Mouse (Mus musculus): ENCODE data around the gene Dck. TPM values are rescaled to one million over a fixed set of nuclear protein-coding genes. Genes with fewer than 3 reads are reported as not detected.
A peak's percentile ranks its signal among the peaks of the same experiment; 100 is the strongest.

Dck gene
- polyA plus RNA-seq, 1 experiment from 2014 or later = 41.4 TPM

DNA sequence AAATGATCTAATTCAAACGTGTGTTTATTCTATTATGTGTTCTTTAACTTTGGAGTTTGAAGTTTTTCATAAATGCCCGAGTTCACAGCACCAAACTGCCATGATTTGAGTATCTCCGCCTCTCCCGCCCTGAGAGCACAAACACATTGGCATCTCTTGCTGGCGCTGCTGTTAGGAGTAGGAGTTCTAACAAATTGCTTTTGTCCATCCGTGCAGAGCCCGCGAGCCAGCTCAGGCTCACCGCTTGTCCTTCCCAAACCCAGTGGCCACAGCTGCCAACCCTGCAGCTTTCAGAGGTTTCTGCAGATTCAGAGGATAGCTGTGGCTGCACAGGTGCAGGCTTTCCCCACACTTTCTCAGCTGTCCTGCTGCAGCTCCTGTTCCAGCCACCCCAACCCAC, 42.5 kb downstream of the Dck start:
- no peak for ATAC-seq (ENCODE audit: low FRiP score, low TSS enrichment)
- Histone ChIP-seq H3K27ac (ENCODE audit: low read length) (no peak overlapping the region), H3K4me3 (ENCODE audit: low read length) (no peak overlapping the region), H3K27me3 (ENCODE audit: insufficient read depth, low read length) (no peaks in the 10 kb centered on the region), H3K4me1 (ENCODE audit: insufficient read depth, low read length) (no peaks in the 10 kb centered on the region), H3K9me3 (ENCODE audit: low read length) (no peaks in the 10 kb centered on the region), H3K36me3 (ENCODE audit: insufficient read depth, low read length) (no peaks in the 10 kb centered on the region), H3K9ac (replicated peaks; ENCODE audit: low read length) (no peak overlapping the region), H3K4me2 (replicated peaks; ENCODE audit: low read depth, low read length) (no peak overlapping the region)
- 41% methylated on average over 9 of the region's 9 CpGs for WGBS

DNA sequence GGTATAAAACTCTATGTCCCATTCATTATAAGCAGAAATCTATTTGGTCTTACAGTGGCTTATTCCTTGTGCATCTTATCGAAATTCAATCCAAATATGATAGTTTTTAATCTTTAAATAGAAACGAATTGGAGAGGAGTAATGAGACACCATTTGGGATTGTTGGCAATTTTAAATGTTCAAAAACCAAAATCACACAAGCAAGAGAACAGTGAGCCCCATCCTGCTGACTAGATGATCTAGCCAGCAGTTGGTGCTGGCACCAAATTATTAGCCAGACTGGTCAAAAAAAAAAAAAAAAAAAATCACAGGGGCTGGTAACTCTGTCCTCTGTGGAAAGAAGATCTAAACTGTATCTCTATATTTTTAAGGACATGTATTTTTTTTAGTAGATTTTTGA, 48.4 kb downstream of the Dck start:
- H3K27me3 ChIP-seq (ENCODE audit: insufficient read depth, low read length) = no peaks in the 10 kb centered on the region
- H3K27ac ChIP-seq (ENCODE audit: low read length) = no peak overlapping the region
- WGBS = 88% methylated on average over 2 of the region's 2 CpGs
- no peak overlapping the region for H3K4me3 ChIP-seq (ENCODE audit: low read length)
- H3K4me2 ChIP-seq (replicated peaks; ENCODE audit: low read depth, low read length) = no peak overlapping the region
- H3K36me3 ChIP-seq (ENCODE audit: insufficient read depth, low read length) = no peaks in the 10 kb centered on the region
- no peaks in the 10 kb centered on the region for H3K9me3 ChIP-seq (ENCODE audit: low read length)
- no peaks in the 10 kb centered on the region for H3K4me1 ChIP-seq (ENCODE audit: insufficient read depth, low read length)
- H3K9ac ChIP-seq (replicated peaks; ENCODE audit: low read length) = no peak overlapping the region
- no peak for ATAC-seq (ENCODE audit: low FRiP score, low TSS enrichment)

- ATAC-seq (ENCODE audit: low FRiP score, low TSS enrichment) = no peak
- Histone ChIP-seq H3K27ac (ENCODE audit: low read length) (no peak overlapping the region), H3K4me3 (ENCODE audit: low read length) (no peak overlapping the region), H3K4me2 (replicated peaks; ENCODE audit: low read depth, low read length) (no peak overlapping the region), H3K9me3 (ENCODE audit: low read length) (no peaks in the 10 kb centered on the region), H3K4me1 (ENCODE audit: insufficient read depth, low read length) (no peaks in the 10 kb centered on the region), H3K36me3 (ENCODE audit: insufficient read depth, low read length) (no peaks in the 10 kb centered on the region), H3K27me3 (ENCODE audit: insufficient read depth, low read length) (no peaks in the 10 kb centered on the region), H3K9ac (replicated peaks; ENCODE audit: low read length) (no peak overlapping the region)
- 85% methylated on average over 4 of the region's 4 CpGs for WGBS
Observed at GRCm38 (mm10) chr5:88814552-88814951, 49.8 kb downstream of the Dck start.

DNA sequence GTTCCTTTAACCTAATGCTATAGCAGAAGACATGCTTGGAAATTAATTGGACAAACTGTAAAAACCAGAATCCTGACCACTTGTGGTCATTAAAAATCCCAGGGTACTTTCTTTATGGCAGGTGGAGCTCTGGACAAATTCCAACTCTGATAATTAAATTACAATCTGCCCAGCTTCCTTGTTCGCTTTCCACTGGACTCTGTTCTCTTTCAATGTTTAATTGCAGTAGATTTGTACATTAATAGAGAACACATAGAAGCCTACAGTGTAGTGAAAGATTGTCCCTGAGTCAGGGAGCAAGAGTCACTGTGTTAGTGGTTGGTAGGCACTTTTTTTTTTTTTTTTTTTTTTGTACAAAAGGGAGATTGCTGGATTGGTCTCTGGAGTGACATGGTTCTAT, 56.7 kb downstream of the Dck start:
- 52% methylated on average over 1 of the region's 1 CpGs for WGBS
- Histone ChIP-seq H3K36me3 (ENCODE audit: insufficient read depth, low read length) (no peaks in the 10 kb centered on the region), H3K4me2 (replicated peaks; ENCODE audit: low read depth, low read length) (no peak overlapping the region), H3K4me1 (ENCODE audit: insufficient read depth, low read length) (no peaks in the 10 kb centered on the region), H3K4me3 (ENCODE audit: low read length) (no peak overlapping the region), H3K27me3 (ENCODE audit: insufficient read depth, low read length) (no peaks in the 10 kb centered on the region), H3K9ac (replicated peaks; ENCODE audit: low read length) (no peak overlapping the region), H3K9me3 (ENCODE audit: low read length) (no peaks in the 10 kb centered on the region), H3K27ac (ENCODE audit: low read length) (peak overlapping the region; percentile 31; the same call in 1 of the 2 replicates)
- ATAC-seq (ENCODE audit: low FRiP score, low TSS enrichment) = 0 out of 2 replicates have a peak, but pooled peaks have one; percentile 75

GRCm38 (mm10) chr5:88824838-88825237, 60.0 kb downstream of the Dck start:
- H3K9ac ChIP-seq (replicated peaks; ENCODE audit: low read length) = no peak overlapping the region
- no peak overlapping the region for H3K4me3 ChIP-seq (ENCODE audit: low read length)
- 74% methylated on average over 10 of the region's 10 CpGs for WGBS
- no peaks in the 10 kb centered on the region for H3K4me1 ChIP-seq (ENCODE audit: insufficient read depth, low read length)
- no peak for ATAC-seq (ENCODE audit: low FRiP score, low TSS enrichment)
- no peak overlapping the region for H3K4me2 ChIP-seq (replicated peaks; ENCODE audit: low read depth, low read length)
- no peak overlapping the region for H3K27ac ChIP-seq (ENCODE audit: low read length)
- H3K27me3 ChIP-seq (ENCODE audit: insufficient read depth, low read length) = no peaks in the 10 kb centered on the region
- no peaks in the 10 kb centered on the region for H3K9me3 ChIP-seq (ENCODE audit: low read length)
- no peaks in the 10 kb centered on the region for H3K36me3 ChIP-seq (ENCODE audit: insufficient read depth, low read length)

- 80% methylated on average over 8 of the region's 8 CpGs for WGBS
- Histone ChIP-seq H3K27me3 (ENCODE audit: insufficient read depth, low read length) (no peaks in the 10 kb centered on the region), H3K4me2 (replicated peaks; ENCODE audit: low read depth, low read length) (no peak overlapping the region), H3K4me1 (ENCODE audit: insufficient read depth, low read length) (no peaks in the 10 kb centered on the region), H3K36me3 (ENCODE audit: insufficient read depth, low read length) (no peaks in the 10 kb centered on the region), H3K27ac (ENCODE audit: low read length) (no peak overlapping the region), H3K9ac (replicated peaks; ENCODE audit: low read length) (no peak overlapping the region), H3K4me3 (ENCODE audit: low read length) (no peak overlapping the region), H3K9me3 (ENCODE audit: low read length) (no peaks in the 10 kb centered on the region)
- no peak for ATAC-seq (ENCODE audit: low FRiP score, low TSS enrichment)
Observed at GRCm38 (mm10) chr5:88829835-88830571, 65.2 kb downstream of the Dck start.

GRCm38 (mm10) chr5:88830880-88831279, 66.1 kb downstream of the Dck start:
- Histone ChIP-seq H3K4me1 (ENCODE audit: insufficient read depth, low read length) (no peaks in the 10 kb centered on the region), H3K36me3 (ENCODE audit: insufficient read depth, low read length) (no peaks in the 10 kb centered on the region), H3K9ac (replicated peaks; ENCODE audit: low read length) (no peak overlapping the region), H3K27me3 (ENCODE audit: insufficient read depth, low read length) (no peaks in the 10 kb centered on the region), H3K9me3 (ENCODE audit: low read length) (no peaks in the 10 kb centered on the region), H3K27ac (ENCODE audit: low read length) (no peak overlapping the region), H3K4me2 (replicated peaks; ENCODE audit: low read depth, low read length) (no peak overlapping the region), H3K4me3 (ENCODE audit: low read length) (no peak overlapping the region)
- no peak for ATAC-seq (ENCODE audit: low FRiP score, low TSS enrichment)
- WGBS = 70% methylated on average over 4 of the region's 4 CpGs

GRCm38 (mm10) chr5:88831935-88832334, 67.1 kb downstream of the Dck start:
- H3K9me3 ChIP-seq (ENCODE audit: low read length) = no peaks in the 10 kb centered on the region
- no peaks in the 10 kb centered on the region for H3K4me1 ChIP-seq (ENCODE audit: insufficient read depth, low read length)
- H3K27me3 ChIP-seq (ENCODE audit: insufficient read depth, low read length) = no peaks in the 10 kb centered on the region
- ATAC-seq (ENCODE audit: low FRiP score, low TSS enrichment) = no peak
- H3K4me2 ChIP-seq (replicated peaks; ENCODE audit: low read depth, low read length) = no peak overlapping the region
- WGBS = 80% methylated on average over 3 of the region's 3 CpGs
- H3K9ac ChIP-seq (replicated peaks; ENCODE audit: low read length) = no peak overlapping the region
- no peak overlapping the region for H3K4me3 ChIP-seq (ENCODE audit: low read length)
- no peaks in the 10 kb centered on the region for H3K36me3 ChIP-seq (ENCODE audit: insufficient read depth, low read length)
- no peak overlapping the region for H3K27ac ChIP-seq (ENCODE audit: low read length)

Other genes starting within 250 kb of the Dck start
- gene Jchain, start 237.1 kb upstream of the Dck start, polyA plus RNA-seq (2015; fragmentation: Nextera tagmentation; extraction: Ambion mirVana) = 0.11 and 0.17 TPM in 2 replicates
- gene Utp3, start 210.5 kb upstream of the Dck start, polyA plus RNA-seq (2015; fragmentation: Nextera tagmentation; extraction: Ambion mirVana) = 73.1 and 78.0 TPM in 2 replicates
- 15.3 and 16.8 TPM in 2 replicates for gene Rufy3, start 200.0 kb upstream of the Dck start, polyA plus RNA-seq (2015; fragmentation: Nextera tagmentation; extraction: Ambion mirVana)
- gene Grsf1, start 88.8 kb upstream of the Dck start, polyA plus RNA-seq (2015; fragmentation: Nextera tagmentation; extraction: Ambion mirVana) = 36.1 and 59.0 TPM in 2 replicates
- 10.3 and 12.1 TPM in 2 replicates for gene Mob1b, start 44.1 kb upstream of the Dck start, polyA plus RNA-seq (2015; fragmentation: Nextera tagmentation; extraction: Ambion mirVana)
- gene Slc4a4, start 121.8 kb downstream of the Dck start, polyA plus RNA-seq (2015; fragmentation: Nextera tagmentation; extraction: Ambion mirVana) = 11.1 and 12.7 TPM in 2 replicates